Mouse (Mus musculus): Measurements from ENCODE around the gene Fcgrt. TPM values are rescaled to one million over a fixed set of nuclear protein-coding genes. Genes with fewer than 3 reads are reported as not detected.

Fcgrt gene
- polyA plus RNA-seq, 1 experiment from 2014 or later: 33.8 TPM

DNA sequence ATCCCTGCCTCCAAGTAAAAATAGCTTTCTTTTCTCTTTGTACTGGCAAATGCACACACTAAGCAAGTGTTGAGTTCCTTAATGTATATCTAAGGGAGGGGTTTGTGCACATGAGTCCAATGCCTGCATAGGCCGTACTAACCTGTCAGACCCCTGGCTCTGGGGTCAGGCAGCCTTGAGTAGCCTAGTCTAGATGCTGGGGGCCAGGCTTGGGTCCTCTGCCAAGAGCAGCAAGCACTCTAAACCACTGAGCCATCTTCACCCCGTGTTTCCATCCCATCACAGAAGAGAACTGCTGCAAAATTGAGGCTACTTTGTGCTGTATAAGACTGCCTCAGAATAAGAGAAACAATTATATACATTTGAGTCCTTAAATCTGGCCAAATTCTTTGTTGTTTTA, 25.8 kb downstream of the Fcgrt start:
- H3K9ac ChIP-seq (ENCODE audit: low read depth, low read length): no peak overlapping the region
- H3K27ac ChIP-seq (ENCODE audit: low read depth, low read length): no peak overlapping the region
- no peak overlapping the region for H3K4me2 ChIP-seq
- ATAC-seq (replicated peaks; ENCODE audit: low FRiP score) (no peak), DNase-seq (ENCODE audit: low spot score) (no peak)
- 88% methylated on average over 2 of the region's 2 CpGs for WGBS
- H3K27me3 ChIP-seq (replicated peaks; ENCODE audit: control insufficient read depth, insufficient read depth, low read length): no peaks in the 10 kb centered on the region
- H3K9me3 ChIP-seq (ENCODE audit: control insufficient read depth, low read length): no peaks in the 10 kb centered on the region
- peaks cover 25% of the 10 kb centered on the region for H3K36me3 ChIP-seq (ENCODE audit: control insufficient read depth, insufficient read depth, low read length)
- H3K4me3 ChIP-seq (ENCODE audit: low read depth, low read length): no peak overlapping the region
- H3K4me1 ChIP-seq (replicated peaks; ENCODE audit: control insufficient read depth, insufficient read depth, low read length): peaks cover 15% of the 10 kb centered on the region

DNA sequence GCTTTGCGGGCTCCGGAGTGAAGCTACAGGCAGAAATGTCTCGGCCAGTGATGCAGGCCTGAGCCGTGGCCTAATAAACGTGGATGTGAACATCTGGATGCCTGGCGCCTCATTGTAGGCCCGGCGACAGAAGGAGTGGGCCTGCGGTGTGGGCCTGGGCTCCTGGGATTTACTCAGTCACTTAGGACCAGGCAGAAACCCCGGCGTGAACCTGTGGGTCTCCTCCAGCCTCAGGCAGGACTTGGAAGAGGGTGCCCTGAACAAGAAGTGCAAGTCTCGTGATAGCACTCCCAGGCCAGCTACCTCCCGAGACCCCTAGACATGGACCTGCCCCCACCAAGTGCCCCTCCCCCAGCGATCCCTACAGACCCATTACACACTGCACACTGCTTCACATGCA, 26.3 kb downstream of the Fcgrt start:
- H3K9ac ChIP-seq (ENCODE audit: low read depth, low read length): no peak overlapping the region
- H3K27ac ChIP-seq (ENCODE audit: low read depth, low read length): no peak overlapping the region
- H3K36me3 ChIP-seq (ENCODE audit: control insufficient read depth, insufficient read depth, low read length): peaks cover 25% of the 10 kb centered on the region
- no peak overlapping the region for H3K4me3 ChIP-seq (ENCODE audit: low read depth, low read length)
- H3K27me3 ChIP-seq (replicated peaks; ENCODE audit: control insufficient read depth, insufficient read depth, low read length): no peaks in the 10 kb centered on the region
- DNase-seq (ENCODE audit: low spot score): no peak
- no peaks in the 10 kb centered on the region for H3K9me3 ChIP-seq (ENCODE audit: control insufficient read depth, low read length)
- H3K4me2 ChIP-seq: no peak overlapping the region
- WGBS: 88% methylated on average over 14 of the region's 14 CpGs
- peaks cover 12% of the 10 kb centered on the region; the same call in 1 of the 2 replicates for H3K4me1 ChIP-seq (replicated peaks; ENCODE audit: control insufficient read depth, insufficient read depth, low read length)
- no peak for ATAC-seq (replicated peaks; ENCODE audit: low FRiP score)

DNA sequence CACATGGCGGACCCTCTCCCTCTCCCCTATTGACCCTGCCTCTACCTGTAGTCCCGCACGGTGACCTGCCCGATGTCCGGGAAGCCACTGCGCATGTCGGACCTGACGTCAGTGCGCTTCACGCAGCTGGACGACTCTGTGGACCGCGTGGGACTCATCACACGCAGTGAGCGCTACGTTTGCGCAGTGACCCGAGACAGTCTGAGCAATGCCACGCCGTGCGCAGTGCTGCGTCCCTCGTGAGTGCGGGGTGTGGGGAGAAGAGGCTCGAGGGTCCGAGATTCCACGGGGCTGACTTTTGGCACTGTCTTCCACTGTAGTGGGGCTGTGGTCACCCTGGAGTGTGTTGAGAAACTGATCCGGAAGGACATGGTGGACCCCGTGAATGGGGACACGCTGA, 27.1 kb downstream of the Fcgrt start:
- DNase-seq (ENCODE audit: low spot score) (no peak), ATAC-seq (replicated peaks; ENCODE audit: low FRiP score) (no peak)
- no peaks in the 10 kb centered on the region for H3K27me3 ChIP-seq (replicated peaks; ENCODE audit: control insufficient read depth, insufficient read depth, low read length)
- no peak overlapping the region for H3K9ac ChIP-seq (ENCODE audit: low read depth, low read length)
- no peak overlapping the region for H3K4me3 ChIP-seq (ENCODE audit: low read depth, low read length)
- H3K9me3 ChIP-seq (ENCODE audit: control insufficient read depth, low read length): no peaks in the 10 kb centered on the region
- H3K4me2 ChIP-seq: no peak overlapping the region
- H3K4me1 ChIP-seq (replicated peaks; ENCODE audit: control insufficient read depth, insufficient read depth, low read length): peaks cover 12% of the 10 kb centered on the region; the same call in 1 of the 2 replicates
- H3K36me3 ChIP-seq (ENCODE audit: control insufficient read depth, insufficient read depth, low read length): peaks cover 25% of the 10 kb centered on the region
- WGBS: 89% methylated on average over 30 of the region's 30 CpGs
- H3K27ac ChIP-seq (ENCODE audit: low read depth, low read length): no peak overlapping the region

DNA sequence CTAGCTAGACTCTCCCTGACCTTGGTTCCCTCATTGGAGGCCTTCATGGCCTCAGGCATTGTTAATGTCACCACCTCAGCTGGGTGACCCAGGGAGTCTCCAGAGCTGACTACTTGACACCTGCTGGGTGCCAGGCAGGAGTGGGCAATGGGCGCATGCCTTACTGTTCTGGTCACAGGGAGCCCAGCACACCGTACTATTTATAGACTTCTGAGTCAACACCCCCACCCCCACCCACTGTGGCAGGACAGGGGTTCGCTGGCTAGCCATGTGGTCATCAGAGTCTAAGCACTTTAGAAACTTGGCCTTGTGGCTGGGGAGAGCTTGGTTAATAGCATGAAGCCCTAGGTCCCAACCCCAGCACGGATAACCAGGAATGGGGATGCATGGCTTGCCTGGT, 28.2 kb downstream of the Fcgrt start:
- Histone ChIP-seq H3K9ac (ENCODE audit: low read depth, low read length) (no peak overlapping the region), H3K27me3 (replicated peaks; ENCODE audit: control insufficient read depth, insufficient read depth, low read length) (no peaks in the 10 kb centered on the region), H3K4me2 (no peak overlapping the region), H3K4me3 (ENCODE audit: low read depth, low read length) (no peak overlapping the region), H3K27ac (ENCODE audit: low read depth, low read length) (no peak overlapping the region), H3K36me3 (ENCODE audit: control insufficient read depth, insufficient read depth, low read length) (peaks cover 25% of the 10 kb centered on the region), H3K9me3 (ENCODE audit: control insufficient read depth, low read length) (no peaks in the 10 kb centered on the region), H3K4me1 (replicated peaks; ENCODE audit: control insufficient read depth, insufficient read depth, low read length) (peaks cover 12% of the 10 kb centered on the region; the same call in 1 of the 2 replicates)
- ATAC-seq (replicated peaks; ENCODE audit: low FRiP score) (no peak), DNase-seq (ENCODE audit: low spot score) (no peak)
- 70% methylated on average over 4 of the region's 4 CpGs for WGBS

DNA sequence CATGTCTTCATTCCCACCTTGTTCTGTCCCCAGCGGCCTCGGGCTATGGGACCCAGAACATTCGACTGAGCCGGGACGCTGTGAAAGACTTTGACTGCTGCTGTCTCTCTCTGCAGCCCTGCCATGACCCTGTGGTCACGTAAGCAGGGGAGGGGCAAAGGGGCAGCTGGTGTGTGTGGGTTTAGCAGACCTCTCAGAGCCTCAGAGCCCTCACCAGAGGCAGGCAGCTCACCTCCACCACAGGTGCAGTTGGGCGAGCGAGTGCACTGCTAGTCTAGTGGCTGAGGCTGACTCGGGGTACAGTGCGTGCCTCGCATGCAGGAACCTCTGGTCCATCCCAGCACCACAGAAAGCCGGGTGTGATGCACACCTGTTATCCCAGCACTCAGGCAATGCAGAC, 29.7 kb downstream of the Fcgrt start:
- H3K9ac ChIP-seq (ENCODE audit: low read depth, low read length): no peak overlapping the region

DNA sequence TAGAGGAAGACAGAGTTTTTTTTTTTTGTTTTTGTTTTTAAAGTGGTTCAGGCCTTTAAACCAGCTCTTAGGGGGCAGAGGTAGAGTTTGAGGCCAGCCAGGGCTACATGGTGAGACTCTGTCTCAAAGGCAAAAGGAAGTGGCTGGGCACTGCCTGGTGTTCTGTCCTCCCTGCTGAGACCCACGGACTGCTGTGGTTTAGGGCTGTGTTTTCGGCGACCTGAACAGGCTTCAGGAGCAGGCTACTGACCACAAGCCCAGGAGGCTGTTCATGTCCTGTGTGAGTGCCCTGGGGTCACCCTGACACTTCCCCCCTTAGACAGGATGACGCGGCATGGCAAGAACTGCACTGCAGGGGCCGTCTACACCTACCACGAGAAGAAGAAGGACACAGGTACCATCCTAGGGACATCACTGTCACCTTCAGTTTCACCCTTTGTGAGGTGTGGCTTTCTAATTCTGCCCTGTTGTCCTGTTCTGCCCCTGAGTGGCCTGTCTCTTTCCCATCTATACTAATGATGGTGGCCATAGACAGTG, 30.4 kb downstream of the Fcgrt start:
- Histone ChIP-seq H3K36me3 (ENCODE audit: control insufficient read depth, insufficient read depth, low read length) (peaks cover 25% of the 10 kb centered on the region), H3K27ac (ENCODE audit: low read depth, low read length) (no peak overlapping the region), H3K4me2 (no peak overlapping the region), H3K4me3 (ENCODE audit: low read depth, low read length) (no peak overlapping the region), H3K27me3 (replicated peaks; ENCODE audit: control insufficient read depth, insufficient read depth, low read length) (no peaks in the 10 kb centered on the region), H3K9ac (ENCODE audit: low read depth, low read length) (no peak overlapping the region), H3K9me3 (ENCODE audit: control insufficient read depth, low read length) (no peaks in the 10 kb centered on the region), H3K4me1 (replicated peaks; ENCODE audit: control insufficient read depth, insufficient read depth, low read length) (peaks cover 12% of the 10 kb centered on the region; the same call in 1 of the 2 replicates)
- ATAC-seq (replicated peaks; ENCODE audit: low FRiP score): no peak
- 60% methylated on average over 7 of the region's 7 CpGs for WGBS
- no peak for DNase-seq (ENCODE audit: low spot score)

More for the DNA sequence above, 29.7 kb downstream of the Fcgrt start:
- Histone ChIP-seq H3K27me3 (replicated peaks; ENCODE audit: control insufficient read depth, insufficient read depth, low read length) (no peaks in the 10 kb centered on the region), H3K9me3 (ENCODE audit: control insufficient read depth, low read length) (no peaks in the 10 kb centered on the region), H3K27ac (ENCODE audit: low read depth, low read length) (no peak overlapping the region), H3K4me3 (ENCODE audit: low read depth, low read length) (no peak overlapping the region), H3K4me2 (no peak overlapping the region), H3K4me1 (replicated peaks; ENCODE audit: control insufficient read depth, insufficient read depth, low read length) (peaks cover 12% of the 10 kb centered on the region; the same call in 1 of the 2 replicates), H3K36me3 (ENCODE audit: control insufficient read depth, insufficient read depth, low read length) (peaks cover 25% of the 10 kb centered on the region)
- ATAC-seq (replicated peaks; ENCODE audit: low FRiP score) (no peak), DNase-seq (ENCODE audit: low spot score) (no peak)
- WGBS: 84% methylated on average over 12 of the region's 12 CpGs

DNA sequence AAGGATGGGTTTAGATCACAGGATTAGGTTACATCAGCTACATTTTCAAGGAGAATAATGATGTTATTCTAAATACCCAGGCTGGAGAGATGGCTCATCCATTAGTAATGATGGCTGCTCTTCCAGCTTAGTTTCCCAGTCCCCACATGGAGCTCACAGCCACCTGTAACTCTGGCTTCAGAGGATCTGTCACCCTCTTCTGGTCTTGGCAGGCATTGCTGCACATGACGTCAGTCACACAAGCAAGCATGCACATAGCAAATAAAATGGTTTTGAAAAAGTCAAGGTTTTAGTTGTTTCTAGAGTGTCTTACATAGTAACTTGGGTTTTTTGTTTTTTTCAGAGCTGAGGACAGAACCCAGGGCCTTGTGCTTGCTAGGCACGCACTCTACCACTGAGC, 31.4 kb downstream of the Fcgrt start:
- no peaks in the 10 kb centered on the region for H3K9me3 ChIP-seq (ENCODE audit: control insufficient read depth, low read length)
- no peak overlapping the region for H3K9ac ChIP-seq (ENCODE audit: low read depth, low read length)
- no peak overlapping the region for H3K27ac ChIP-seq (ENCODE audit: low read depth, low read length)
- no peak for ATAC-seq (replicated peaks; ENCODE audit: low FRiP score)
- H3K4me2 ChIP-seq: no peak overlapping the region
- H3K4me1 ChIP-seq (replicated peaks; ENCODE audit: control insufficient read depth, insufficient read depth, low read length): peaks cover 12% of the 10 kb centered on the region; the same call in 1 of the 2 replicates
- WGBS: 83% methylated on average over 2 of the region's 2 CpGs
- DNase-seq (ENCODE audit: low spot score): no peak
- H3K27me3 ChIP-seq (replicated peaks; ENCODE audit: control insufficient read depth, insufficient read depth, low read length): no peaks in the 10 kb centered on the region
- H3K36me3 ChIP-seq (ENCODE audit: control insufficient read depth, insufficient read depth, low read length): peaks cover 20% of the 10 kb centered on the region
- H3K4me3 ChIP-seq (ENCODE audit: low read depth, low read length): no peak overlapping the region

DNA sequence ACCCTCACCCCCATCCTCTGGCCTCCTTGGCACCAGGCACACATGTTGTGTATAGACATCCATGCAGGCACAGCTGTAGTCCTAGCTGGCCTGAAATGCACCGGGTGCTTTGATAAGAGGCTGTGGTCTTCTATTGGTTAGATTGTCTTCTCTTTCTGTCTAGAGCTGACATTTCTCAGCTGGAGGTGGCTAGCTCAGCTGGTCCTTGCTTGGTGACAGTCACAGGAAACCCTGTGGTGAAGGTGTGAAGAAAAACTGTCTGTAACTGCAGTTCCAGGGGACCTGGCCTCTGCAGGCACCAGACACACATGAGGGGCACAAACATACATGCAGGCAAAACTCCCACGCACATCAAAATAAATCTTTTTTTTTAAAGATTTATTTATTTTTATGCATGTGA, 34.0 kb downstream of the Fcgrt start:
- H3K4me2 ChIP-seq: no peak overlapping the region
- no peak overlapping the region for H3K27ac ChIP-seq (ENCODE audit: low read depth, low read length)
- DNase-seq (ENCODE audit: low spot score) (no peak), ATAC-seq (replicated peaks; ENCODE audit: low FRiP score) (no peak)
- no peaks in the 10 kb centered on the region for H3K9me3 ChIP-seq (ENCODE audit: control insufficient read depth, low read length)
- peaks cover 10% of the 10 kb centered on the region for H3K36me3 ChIP-seq (ENCODE audit: control insufficient read depth, insufficient read depth, low read length)
- WGBS: 71% methylated on average over 2 of the region's 2 CpGs
- no peak overlapping the region for H3K9ac ChIP-seq (ENCODE audit: low read depth, low read length)
- 0 out of 2 replicates have a peak, but pooled peaks cover 5% of the 10 kb centered on the region for H3K4me1 ChIP-seq (replicated peaks; ENCODE audit: control insufficient read depth, insufficient read depth, low read length)
- H3K4me3 ChIP-seq (ENCODE audit: low read depth, low read length): no peak overlapping the region
- H3K27me3 ChIP-seq (replicated peaks; ENCODE audit: control insufficient read depth, insufficient read depth, low read length): no peaks in the 10 kb centered on the region

DNA sequence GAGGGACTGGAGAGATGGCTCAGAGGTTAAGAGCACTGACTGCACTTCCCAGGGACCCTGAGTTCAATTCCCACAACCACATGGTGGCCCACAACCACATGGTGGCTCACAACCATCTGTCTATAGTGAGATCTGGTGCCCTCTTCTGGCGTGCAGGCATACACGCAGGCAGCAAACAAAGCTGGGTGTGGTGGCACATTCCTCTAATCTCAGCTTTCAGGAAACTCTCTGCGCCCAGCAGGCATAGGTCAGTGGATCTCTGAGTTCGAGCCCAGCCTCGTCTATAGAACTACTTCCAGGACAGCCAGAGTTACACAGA, 35.7 kb downstream of the Fcgrt start:
- Histone ChIP-seq H3K27ac (ENCODE audit: low read depth, low read length) (no peak overlapping the region), H3K4me3 (ENCODE audit: low read depth, low read length) (no peak overlapping the region), H3K4me1 (replicated peaks; ENCODE audit: control insufficient read depth, insufficient read depth, low read length) (peaks cover 10% of the 10 kb centered on the region), H3K36me3 (ENCODE audit: control insufficient read depth, insufficient read depth, low read length) (no peaks in the 10 kb centered on the region), H3K27me3 (replicated peaks; ENCODE audit: control insufficient read depth, insufficient read depth, low read length) (no peaks in the 10 kb centered on the region), H3K9ac (ENCODE audit: low read depth, low read length) (no peak overlapping the region), H3K4me2 (no peak overlapping the region), H3K9me3 (ENCODE audit: control insufficient read depth, low read length) (no peaks in the 10 kb centered on the region)
- WGBS: 14% methylated on average over 5 of the region's 5 CpGs
- ATAC-seq (replicated peaks; ENCODE audit: low FRiP score) (peak; percentile 68), DNase-seq (ENCODE audit: low spot score) (no peak)
